Mouse (Mus musculus) limb, embryonic 10.5 days (tissue): ENCODE results near the gene Fbxo7. TPM values are rescaled to one million over a fixed set of nuclear protein-coding genes. Genes with fewer than 3 reads are reported as not detected.
A peak's percentile ranks its signal among the peaks of the same experiment; 100 is the strongest.

Experiments used
- DNase-seq: peaks from one replicate; pipeline ENCODE4 v3.0.0-alpha.2; 2017; ENCODE audit warnings: low spot score
- H3K27ac ChIP-seq: fragments of 300-500 bp; sonication (generic); 2 replicates; pipeline ENCODE4 v1.5.1; 2016; ENCODE audit warnings: mild to moderate bottlenecking
- H3K27me3 ChIP-seq: fragments of 300-500 bp; sonication (generic); 2 replicates; pipeline ENCODE4 v1.6.1; 2016; ENCODE audit warnings: low read depth, mild to moderate bottlenecking; ENCODE audit not compliant: poor library complexity, severe bottlenecking
- H3K36me3 ChIP-seq: fragments of 300-500 bp; sonication (generic); 2 replicates; pipeline ENCODE4 v1.6.1; 2016; ENCODE audit warnings: mild to moderate bottlenecking, moderate library complexity
- H3K4me1 ChIP-seq: fragments of 300-500 bp; sonication (generic); 2 replicates; pipeline ENCODE4 v1.6.1; 2016
- H3K4me3 ChIP-seq: fragments of 300-500 bp; sonication (generic); 2 replicates; pipeline ENCODE4 v1.5.1; 2016; ENCODE audit warnings: mild to moderate bottlenecking, moderate library complexity
- H3K9me3 ChIP-seq: fragments of 300-500 bp; sonication (generic); replicated peaks from 2 replicates; pipeline ENCODE4 v1.6.1; 2016; ENCODE audit warnings: mild to moderate bottlenecking
- WGBS: fragments of 180-500 bp; shearing (Covaris S2); methylation state at CpG from one replicate; pipeline ENCODE4 v1.1.7; 2016; 5-methylcytosine and 5-hydroxymethylcytosine counted together
- polyA plus RNA-seq: library from polyadenylated mRNA; unstranded; fragments of >200 nt; fragmentation: Nextera tagmentation; extraction: Ambion mirVana; gene quantifications from 2 replicates; pipeline ENCODE4 v1.2.1, GENCODE M21; 2016

The Fbxo7 gene
- polyA plus RNA-seq, 1 experiment from 2014 or later = 20.1 TPM

DNA sequence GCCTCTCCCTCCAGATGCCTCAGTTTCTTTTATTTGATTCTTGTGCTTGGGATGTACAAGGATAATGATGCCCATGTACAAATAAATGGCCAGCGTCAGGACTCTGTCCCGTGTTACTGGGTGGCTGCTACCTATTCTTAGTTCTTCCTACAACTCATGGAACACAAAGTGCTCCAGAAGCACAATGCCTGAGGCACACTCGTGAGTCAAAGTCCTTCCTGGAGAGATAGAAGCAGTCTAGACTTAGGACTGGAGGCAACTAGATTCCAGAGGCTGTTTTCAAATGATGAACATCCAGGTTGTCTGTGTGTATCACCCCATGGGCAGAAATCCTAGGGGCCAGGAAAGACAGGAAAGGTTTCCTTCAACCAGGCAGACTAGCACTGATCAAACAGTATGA is 49.0 kb downstream of the Fbxo7 start:
- DNase-seq = no peak
- peaks cover 28% of the 10 kb centered on the region for H3K4me1 ChIP-seq
- no peaks in the 10 kb centered on the region for H3K27me3 ChIP-seq
- H3K36me3 ChIP-seq = no peaks in the 10 kb centered on the region
- peak overlapping the region; percentile 5; the same call in 1 of the 2 replicates for H3K27ac ChIP-seq
- no peak overlapping the region for H3K4me3 ChIP-seq
- 92% methylated on average over 3 of the region's 3 CpGs for WGBS
- H3K9me3 ChIP-seq = no peaks in the 10 kb centered on the region

DNA sequence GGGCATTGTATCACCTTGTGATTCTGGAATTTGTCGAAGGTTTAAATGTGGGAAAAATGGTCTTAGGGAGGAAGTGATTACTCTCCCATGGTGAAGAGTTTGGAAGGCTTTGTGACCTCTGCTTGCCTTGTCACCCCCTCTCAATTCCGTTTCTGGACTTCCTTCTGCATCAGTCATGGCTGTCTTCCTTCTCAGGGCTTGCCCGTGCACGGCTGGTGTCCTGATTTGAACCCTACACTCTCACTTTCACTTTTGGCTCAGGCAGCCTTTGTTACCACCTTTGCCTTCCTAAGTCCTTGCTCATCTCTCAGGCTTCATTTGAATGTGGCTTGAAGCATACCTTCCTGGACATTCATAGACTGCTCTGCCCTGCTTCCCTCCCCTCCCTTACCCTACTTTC is 52.4 kb downstream of the Fbxo7 start:
- no peak for DNase-seq
- no peak overlapping the region for H3K27ac ChIP-seq
- no peaks in the 10 kb centered on the region for H3K27me3 ChIP-seq
- H3K9me3 ChIP-seq = no peaks in the 10 kb centered on the region
- H3K4me1 ChIP-seq = peaks cover 5% of the 10 kb centered on the region
- WGBS = 90% methylated on average over 4 of the region's 4 CpGs
- H3K4me3 ChIP-seq = no peak overlapping the region
- no peaks in the 10 kb centered on the region for H3K36me3 ChIP-seq

DNA sequence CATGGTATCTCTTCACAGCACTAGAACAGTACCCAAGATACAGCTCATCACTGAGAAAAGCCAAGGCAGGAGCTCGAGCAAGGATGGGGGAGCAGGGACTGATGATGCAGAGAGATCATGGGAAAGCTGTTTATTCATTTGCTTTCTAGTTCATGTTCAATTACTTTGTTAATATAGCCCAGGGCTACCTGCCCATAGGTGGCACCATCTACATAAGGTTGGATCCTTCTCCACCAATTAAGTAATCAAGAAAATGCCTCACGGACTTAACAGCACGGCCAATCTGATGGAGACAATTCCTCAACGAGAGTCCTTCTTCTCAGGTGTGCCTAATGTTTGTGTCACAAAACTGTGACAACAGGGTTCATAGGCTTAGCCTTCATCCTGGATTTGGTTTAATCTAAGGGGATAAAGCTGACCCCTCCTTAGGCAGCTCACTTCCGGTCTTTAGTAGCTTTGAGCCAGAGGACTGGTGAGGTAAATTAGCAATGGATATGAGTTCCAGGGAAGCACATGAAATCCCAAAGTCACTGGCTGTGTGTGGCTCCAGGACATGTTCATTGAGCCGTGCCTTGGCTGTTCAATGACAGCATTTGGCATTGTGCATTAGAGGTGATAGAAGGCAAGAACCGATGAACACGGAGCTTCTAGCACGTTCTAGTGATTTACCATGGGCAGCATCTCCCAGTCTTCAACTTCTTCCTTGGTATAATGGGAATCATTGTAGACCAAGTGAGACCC is 53.4 kb downstream of the Fbxo7 start:
- DNase-seq = no peak
- Histone ChIP-seq H3K36me3 (no peaks in the 10 kb centered on the region), H3K27ac (no peak overlapping the region), H3K4me1 (no peaks in the 10 kb centered on the region), H3K9me3 (no peaks in the 10 kb centered on the region), H3K4me3 (no peak overlapping the region), H3K27me3 (no peaks in the 10 kb centered on the region)
- WGBS = 90% methylated on average over 9 of the region's 9 CpGs

DNA sequence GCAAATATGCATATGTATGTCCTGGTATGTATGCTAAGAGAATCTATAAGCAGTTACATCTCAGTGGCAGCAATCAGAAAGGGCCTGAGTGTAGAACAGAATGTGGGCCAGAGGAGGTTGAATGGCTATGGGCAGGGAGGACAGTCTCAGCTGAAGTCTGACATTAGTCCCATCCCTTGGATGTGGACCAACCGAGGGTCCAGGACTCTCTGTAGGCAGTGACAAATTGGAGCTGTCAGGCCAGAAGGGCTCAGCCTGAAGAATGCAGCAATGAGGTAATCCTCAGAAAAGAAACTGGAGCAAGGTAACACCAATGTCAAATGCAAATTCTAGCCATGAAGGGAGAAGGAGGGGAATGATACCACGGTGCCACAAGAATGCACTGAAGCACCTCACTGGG is 55.5 kb downstream of the Fbxo7 start:
- no peaks in the 10 kb centered on the region for H3K27me3 ChIP-seq
- H3K9me3 ChIP-seq = no peaks in the 10 kb centered on the region
- no peak for DNase-seq
- H3K4me1 ChIP-seq = no peaks in the 10 kb centered on the region
- no peak overlapping the region for H3K4me3 ChIP-seq
- no peaks in the 10 kb centered on the region for H3K36me3 ChIP-seq
- 82% methylated on average over 2 of the region's 2 CpGs for WGBS
- H3K27ac ChIP-seq = no peak overlapping the region

DNA sequence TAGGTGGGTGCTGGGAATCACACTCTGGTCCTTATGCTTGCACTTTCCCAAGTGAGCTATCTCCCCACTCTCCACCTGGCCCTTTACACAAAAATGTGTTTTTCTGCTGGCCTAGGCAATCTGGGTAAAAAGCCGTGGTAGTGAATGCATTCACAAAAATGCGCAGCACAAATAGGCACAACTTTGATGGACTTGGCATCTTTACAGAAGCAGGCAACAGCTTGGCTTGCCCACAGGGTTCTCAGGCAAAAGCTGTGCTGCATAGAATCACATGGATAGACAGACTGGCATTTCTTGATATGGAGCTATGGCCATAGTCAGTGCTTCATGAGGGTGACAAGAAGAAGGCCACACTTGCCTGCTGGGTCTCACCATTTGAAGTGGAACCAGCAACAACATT is 57.0 kb downstream of the Fbxo7 start:
- no peaks in the 10 kb centered on the region for H3K4me1 ChIP-seq
- no peaks in the 10 kb centered on the region for H3K27me3 ChIP-seq
- H3K4me3 ChIP-seq = no peak overlapping the region
- H3K9me3 ChIP-seq = no peaks in the 10 kb centered on the region
- WGBS = 96% methylated on average over 2 of the region's 2 CpGs
- DNase-seq = no peak
- H3K36me3 ChIP-seq = no peaks in the 10 kb centered on the region
- no peak overlapping the region for H3K27ac ChIP-seq

- no peaks in the 10 kb centered on the region for H3K9me3 ChIP-seq
- WGBS = 88% methylated on average over 9 of the region's 9 CpGs
- no peak overlapping the region for H3K27ac ChIP-seq
- H3K27me3 ChIP-seq = no peaks in the 10 kb centered on the region
- H3K4me1 ChIP-seq = no peaks in the 10 kb centered on the region
- H3K4me3 ChIP-seq = no peak overlapping the region
- DNase-seq = no peak
- no peaks in the 10 kb centered on the region for H3K36me3 ChIP-seq
Measured at GRCm38 (mm10) chr10:86079921-86080320, 58.1 kb downstream of the Fbxo7 start.

- H3K27ac ChIP-seq = no peak overlapping the region
- H3K4me1 ChIP-seq = peaks cover 5% of the 10 kb centered on the region; the same call in 1 of the 2 replicates
- no peak overlapping the region for H3K4me3 ChIP-seq
- 52% methylated on average over 10 of the region's 10 CpGs for WGBS
- peak; percentile 53 for DNase-seq
- no peaks in the 10 kb centered on the region for H3K36me3 ChIP-seq
- no peaks in the 10 kb centered on the region for H3K27me3 ChIP-seq
- no peaks in the 10 kb centered on the region for H3K9me3 ChIP-seq
Measured at GRCm38 (mm10) chr10:86091919-86092318, 70.1 kb downstream of the Fbxo7 start.

- H3K4me1 ChIP-seq = peaks cover 5% of the 10 kb centered on the region; the same call in 1 of the 2 replicates
- H3K27me3 ChIP-seq = no peaks in the 10 kb centered on the region
- no peak overlapping the region for H3K27ac ChIP-seq
- H3K9me3 ChIP-seq = no peaks in the 10 kb centered on the region
- 68% methylated on average over 14 of the region's 14 CpGs for WGBS
- no peak for DNase-seq
- H3K4me3 ChIP-seq = no peak overlapping the region
- H3K36me3 ChIP-seq = no peaks in the 10 kb centered on the region
Measured at GRCm38 (mm10) chr10:86093109-86094035, 71.6 kb downstream of the Fbxo7 start.

- no peak for DNase-seq
- Histone ChIP-seq H3K27me3 (no peaks in the 10 kb centered on the region), H3K36me3 (no peaks in the 10 kb centered on the region), H3K4me3 (no peak overlapping the region), H3K4me1 (no peaks in the 10 kb centered on the region), H3K9me3 (no peaks in the 10 kb centered on the region), H3K27ac (no peak overlapping the region)
- WGBS = 81% methylated on average over 6 of the region's 6 CpGs
Measured at GRCm38 (mm10) chr10:86098363-86098762, 76.6 kb downstream of the Fbxo7 start.

DNA sequence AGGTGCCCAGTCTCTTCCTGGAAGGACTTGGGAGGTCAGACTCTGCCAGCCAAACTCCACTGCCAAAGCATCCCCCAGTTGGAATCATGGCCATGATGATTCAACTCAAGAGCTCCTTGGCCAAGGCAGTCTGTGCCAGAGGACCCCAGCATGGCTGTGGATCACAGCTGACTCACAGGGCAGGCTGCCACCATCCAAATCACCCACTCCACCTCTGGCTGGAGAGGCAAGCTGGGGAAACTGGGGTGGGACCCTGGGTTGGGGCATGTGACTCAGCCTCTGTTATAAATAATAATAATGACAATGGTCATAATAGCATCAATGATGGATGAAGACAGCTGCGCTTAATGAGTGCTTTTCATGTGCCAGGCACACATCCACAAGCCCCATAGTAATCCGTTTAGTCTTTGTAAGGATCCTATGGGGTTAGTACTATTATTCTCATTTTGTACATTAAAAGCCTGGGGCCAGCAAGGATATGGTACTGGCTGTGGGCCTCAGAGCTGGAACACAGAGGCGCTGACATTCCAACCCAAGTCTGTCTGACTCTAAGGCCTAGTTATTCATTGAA is 78.6 kb downstream of the Fbxo7 start:
- peaks cover 6% of the 10 kb centered on the region for H3K4me1 ChIP-seq
- no peaks in the 10 kb centered on the region for H3K27me3 ChIP-seq
- no peaks in the 10 kb centered on the region for H3K36me3 ChIP-seq
- no peak overlapping the region for H3K4me3 ChIP-seq
- no peaks in the 10 kb centered on the region for H3K9me3 ChIP-seq
- 93% methylated on average over 3 of the region's 3 CpGs for WGBS
- DNase-seq = no peak
- H3K27ac ChIP-seq = no peak overlapping the region
